8 mouse cellular contexts compared by ENCODE assay signal in the genomic region with DNA sequence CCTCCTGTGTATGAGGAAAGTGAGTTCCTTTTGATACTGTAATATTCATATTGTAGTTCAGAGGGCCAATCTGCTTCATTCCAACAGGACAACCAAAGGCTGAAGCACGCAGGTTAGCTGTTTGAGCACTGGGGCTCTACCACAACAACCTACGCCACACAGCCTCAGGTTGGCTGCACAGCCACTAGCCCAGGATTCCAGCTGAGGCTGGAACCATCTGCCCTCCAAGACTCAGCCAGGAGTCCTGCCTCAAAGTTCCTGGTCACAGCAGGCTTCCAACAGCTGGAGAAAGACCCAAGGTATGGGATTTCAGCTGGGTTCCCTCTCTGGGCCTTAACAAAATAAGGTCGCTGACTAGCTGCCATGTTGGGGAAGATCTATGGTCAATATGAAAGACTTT. TPM values are rescaled to one million over a fixed set of nuclear protein-coding genes. Genes with fewer than 3 reads are reported as not detected.
DNase-seq lines count a peak whose midpoint lies in the region; ATAC-seq and TF ChIP-seq lines count a peak whose summit lies in the region.

No protein-coding gene starts in this region.

- H3K9ac ChIP-seq in limb, embryonic 15.5 days: no peak overlapping the region
- H3K9ac ChIP-seq in stomach, embryonic 15.5 days: no peak overlapping the region

- intact Hi-C loops in gastrocnemius, adult 2 months (cut with DNase I): no loop called here

- peak overlapping the region; percentile 90 for H3K27ac ChIP-seq in gastrocnemius, adult 2 months
- peak overlapping the region; percentile 96 for H3K27ac ChIP-seq in limb, embryonic 15.5 days
- H3K27ac ChIP-seq in stomach, embryonic 15.5 days: peak overlapping the region; percentile 98

- no peaks in the 10 kb centered on the region for H3K36me3 ChIP-seq in megakaryocyte, embryonic 14.5 days (replicated peaks; ENCODE audit: low read length)
- peaks cover 40% of the 10 kb centered on the region for H3K36me3 ChIP-seq in limb, embryonic 15.5 days
- peaks cover 23% of the 10 kb centered on the region for H3K36me3 ChIP-seq in stomach, embryonic 15.5 days

- H3K4me3 ChIP-seq in gastrocnemius, adult 2 months: peak overlapping the region; percentile 52
- H3K4me3 ChIP-seq in megakaryocyte, embryonic 14.5 days (replicated peaks): peak overlapping the region; percentile 69
- H3K4me3 ChIP-seq in limb, embryonic 15.5 days: 0 out of 2 replicates have a peak overlapping the region, but pooled peaks have one; percentile 13
- H3K4me3 ChIP-seq in stomach, embryonic 15.5 days (replicated peaks): peak overlapping the region; percentile 14; the same call in 1 of the 2 replicates

- no peaks in the 10 kb centered on the region for H3K9me3 ChIP-seq in megakaryocyte, embryonic 14.5 days
- no peaks in the 10 kb centered on the region for H3K9me3 ChIP-seq in limb, embryonic 15.5 days
- H3K9me3 ChIP-seq in stomach, embryonic 15.5 days: no peaks in the 10 kb centered on the region

- ATAC-seq in megakaryocyte, adult 5-6 weeks (ENCODE audit: poor library complexity, severe bottlenecking): no peak
- ATAC-seq in limb, embryonic 15.5 days (ENCODE audit: insufficient number of reproducible peaks, low FRiP score, low TSS enrichment, low read depth): peak; percentile 46
- ATAC-seq in stomach, embryonic 15.5 days (ENCODE audit: insufficient read depth, low FRiP score, low read depth): no peak

- no peak for TF ChIP-seq CTCF in gastrocnemius, adult 2 months (IDR thresholded peaks at IDR 0.05)

- H3K4me2 ChIP-seq in limb, embryonic 15.5 days: peak overlapping the region; percentile 36
- H3K4me2 ChIP-seq in stomach, embryonic 15.5 days: peak overlapping the region; percentile 44

- peak; percentile 54 for DNase-seq in gastrocnemius, adult 2 months
- no peak for DNase-seq in gastrocnemius, postnatal 10 days
- no peak for DNase-seq in adrenal gland, postnatal 10 days
- no peak for DNase-seq in cerebellum, adult 9-10 months

- peaks cover 45% of the 10 kb centered on the region for H3K4me1 ChIP-seq in megakaryocyte, embryonic 14.5 days
- H3K4me1 ChIP-seq in limb, embryonic 15.5 days: peaks cover 92% of the 10 kb centered on the region
- H3K4me1 ChIP-seq in stomach, embryonic 15.5 days: peaks cover 86% of the 10 kb centered on the region

- 42% methylated on average over 3 of the region's 3 CpGs for WGBS in limb, embryonic 15.5 days
- 38% methylated on average over 3 of the region's 3 CpGs for WGBS in stomach, embryonic 15.5 days

- peaks cover 83% of the 10 kb centered on the region for H3K27me3 ChIP-seq in megakaryocyte, embryonic 14.5 days (replicated peaks)
- no peaks in the 10 kb centered on the region for H3K27me3 ChIP-seq in limb, embryonic 15.5 days
- H3K27me3 ChIP-seq in stomach, embryonic 15.5 days (replicated peaks): no peaks in the 10 kb centered on the region

RNA-seq across cellular contexts. Expression of gene Anxa6, which starts 9.7 kb away (rescaled TPM):
- total RNA-seq in gastrocnemius, adult 2 months (2021): 100 to 1,000 TPM; 166 to 187 TPM
- total RNA-seq in gastrocnemius, postnatal 10 days (2021): 100 to 1,000 TPM; 297 to 313 TPM
- 0.90 and 18.9 TPM in 2 replicates for polyA plus RNA-seq in megakaryocyte, embryonic 14.5 days (2012; ENCODE audit: insufficient read depth, low replicate concordance)
- total RNA-seq in megakaryocyte, adult 5-6 weeks (2015): 112 and 126 TPM in 2 replicates
- total RNA-seq in megakaryocyte, adult 5-6 weeks (2017): 230 and 245 TPM in 2 replicates
- 380 and 403 TPM in 2 replicates for polyA plus RNA-seq in limb, embryonic 15.5 days (2015; fragmentation: Nextera tagmentation; extraction: Ambion mirVana)
- 307 and 346 TPM in 2 replicates for polyA plus RNA-seq in stomach, embryonic 15.5 days (2015; fragmentation: Nextera tagmentation; extraction: Ambion mirVana)
- 100 to 1,000 TPM; 181 to 222 TPM for total RNA-seq in adrenal gland, postnatal 10 days (2021)

RNA-seq across cellular contexts. Expression of gene Ccdc69, which starts 54.3 kb away (rescaled TPM):
- total RNA-seq in gastrocnemius, adult 2 months (2021): 1 to 10 TPM; 3.6 to 3.9 TPM
- 10 to 100 TPM; 14.1 to 14.4 TPM for total RNA-seq in gastrocnemius, postnatal 10 days (2021)
- polyA plus RNA-seq in megakaryocyte, embryonic 14.5 days (2012; ENCODE audit: insufficient read depth, low replicate concordance): 0.73 TPM in 1 of 2 replicates, not detected in the other
- total RNA-seq in megakaryocyte, adult 5-6 weeks (2015): 35.5 and 36.2 TPM in 2 replicates
- 32.6 and 35.6 TPM in 2 replicates for total RNA-seq in megakaryocyte, adult 5-6 weeks (2017)
- polyA plus RNA-seq in limb, embryonic 15.5 days (2015; fragmentation: Nextera tagmentation; extraction: Ambion mirVana): 1.7 and 3.8 TPM in 2 replicates
- polyA plus RNA-seq in stomach, embryonic 15.5 days (2015; fragmentation: Nextera tagmentation; extraction: Ambion mirVana): 3.1 and 3.2 TPM in 2 replicates
- total RNA-seq in adrenal gland, postnatal 10 days (2021): 1 to 10 TPM; 7.3 to 7.8 TPM

Comparison
In these comparisons a context has a peak if more than half of its experiments do, and no peak if none do; other contexts are left out.
1. H3K4me3 ChIP-seq: peak in every context shown above with its lines; median percentile 69 in megakaryocyte, embryonic 14.5 days; 52 in gastrocnemius, adult 2 months; 14 in stomach, embryonic 15.5 days; 13 in limb, embryonic 15.5 days.